Mouse (Mus musculus) ES-E14 (cell line): Measurements from ENCODE around the gene Prkab2.

Experiments
- CHD2 ChIP-seq: IDR thresholded peaks from 2 replicates; pipeline ENCODE4 v1.6.1; 2014; ENCODE audit warnings: mild to moderate bottlenecking, low read depth, low read length, inconsistent platforms
- HCFC1 ChIP-seq: IDR thresholded peaks from 2 replicates; pipeline ENCODE4 v1.6.1; 2012; ENCODE audit warnings: low read length, inconsistent platforms, borderline replicate concordance; ENCODE audit not compliant: insufficient read depth
- ZC3H11A ChIP-seq: IDR thresholded peaks from 2 replicates; pipeline ENCODE4 v1.6.1; 2012; ENCODE audit warnings: low read depth, mild to moderate bottlenecking, inconsistent platforms, low read length, borderline replicate concordance

- TF ChIP-seq HCFC1, result no peak
- TF ChIP-seq ZC3H11A, result no peak
- TF ChIP-seq CHD2, result no peak
Observed at GRCm38 (mm10) chr3:97686372-97687117, 28.6 kb downstream of the Prkab2 start.
